Mouse (Mus musculus) embryonic fibroblast, embryonic 13.5 days (primary cell): ENCODE measurements around the gene Nfic. TPM values are rescaled to one million over a fixed set of nuclear protein-coding genes. Genes with fewer than 3 reads are reported as not detected.
"Not testable (repeated sequence)": the region's sequence is repeated elsewhere in the genome, so short reads cannot be mapped to it uniquely, and the experiment has no call there.

ENCODE experiments used
- H3K27ac ChIP-seq: 2 replicates; pipeline ENCODE4 v1.5.1; 2012; ENCODE audit warnings: low read length, control low read depth, inconsistent platforms; ENCODE audit not compliant: insufficient read depth
- H3K4me1 ChIP-seq: 2 replicates; pipeline ENCODE4 v1.6.1; 2011; ENCODE audit warnings: low read length; ENCODE audit not compliant: control insufficient read depth, insufficient read depth
- H3K4me3 ChIP-seq: 2 replicates; pipeline ENCODE4 v1.5.1; 2011; ENCODE audit warnings: mild to moderate bottlenecking, control low read depth, low read length; ENCODE audit not compliant: insufficient read depth
- CTCF ChIP-seq: IDR thresholded peaks from 2 replicates; pipeline ENCODE4 v1.5.1; 2011; ENCODE audit warnings: mild to moderate bottlenecking, control low read depth, low read length, moderate library complexity, borderline replicate concordance; ENCODE audit not compliant: insufficient read depth
- POLR2A ChIP-seq: IDR thresholded peaks from 2 replicates; pipeline ENCODE4 v1.6.1; 2011; ENCODE audit warnings: low read depth, mild to moderate bottlenecking, control low read depth, low read length, moderate library complexity
- polyA plus RNA-seq: library from polyadenylated mRNA; stranded (reverse); fragments of >200 nt; gene quantifications from 2 replicates; pipeline ENCODE4 v1.2.4, GENCODE M21; 2011; ENCODE audit warnings: low read depth; ENCODE audit not compliant: missing spikeins, insufficient read length

The Nfic gene
- polyA plus RNA-seq, 1 experiment, result 84.8 TPM

- TF ChIP-seq POLR2A (no peak), CTCF (peak; percentile 96)
- Histone ChIP-seq H3K27ac (no peak overlapping the region), H3K4me1 (no peaks in the 10 kb centered on the region), H3K4me3 (no peak overlapping the region)
Measured at GRCm38 (mm10) chr10:81450140-81450539, 5.3 kb downstream of the Nfic start.

- not testable (repeated sequence) for H3K27ac ChIP-seq, H3K4me1 ChIP-seq, H3K4me3 ChIP-seq
Measured at GRCm38 (mm10) chr10:81445516-81445915, 9.9 kb downstream of the Nfic start.

DNA sequence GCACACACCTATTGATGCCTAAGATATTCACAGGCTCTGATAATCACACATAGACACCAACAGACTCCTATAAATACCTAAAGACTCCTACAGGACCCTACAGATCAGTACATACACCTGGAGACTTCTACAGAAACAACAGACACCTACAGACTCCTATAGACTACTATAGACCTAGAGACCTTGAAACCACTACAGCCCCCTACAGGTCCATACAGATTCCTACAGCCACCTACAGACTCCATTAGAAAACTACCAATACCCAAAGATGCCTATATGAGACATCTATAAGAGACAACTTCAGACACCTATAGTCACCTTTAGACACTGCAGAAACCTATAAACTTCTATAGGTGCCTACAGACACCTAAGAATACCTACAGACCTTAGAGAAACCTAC lies 14.4 kb downstream of the Nfic start:
- Histone ChIP-seq H3K4me3 (no peak overlapping the region), H3K4me1 (no peaks in the 10 kb centered on the region), H3K27ac (no peak overlapping the region)
- TF ChIP-seq POLR2A, result no peak
- TF ChIP-seq CTCF, result no peak

- H3K4me3 ChIP-seq, result no peak overlapping the region
- no peak overlapping the region for H3K27ac ChIP-seq
- TF ChIP-seq POLR2A, result no peak
- TF ChIP-seq CTCF, result no peak
- H3K4me1 ChIP-seq, result no peaks in the 10 kb centered on the region
Measured at GRCm38 (mm10) chr10:81435436-81435835, 20.0 kb downstream of the Nfic start.

DNA sequence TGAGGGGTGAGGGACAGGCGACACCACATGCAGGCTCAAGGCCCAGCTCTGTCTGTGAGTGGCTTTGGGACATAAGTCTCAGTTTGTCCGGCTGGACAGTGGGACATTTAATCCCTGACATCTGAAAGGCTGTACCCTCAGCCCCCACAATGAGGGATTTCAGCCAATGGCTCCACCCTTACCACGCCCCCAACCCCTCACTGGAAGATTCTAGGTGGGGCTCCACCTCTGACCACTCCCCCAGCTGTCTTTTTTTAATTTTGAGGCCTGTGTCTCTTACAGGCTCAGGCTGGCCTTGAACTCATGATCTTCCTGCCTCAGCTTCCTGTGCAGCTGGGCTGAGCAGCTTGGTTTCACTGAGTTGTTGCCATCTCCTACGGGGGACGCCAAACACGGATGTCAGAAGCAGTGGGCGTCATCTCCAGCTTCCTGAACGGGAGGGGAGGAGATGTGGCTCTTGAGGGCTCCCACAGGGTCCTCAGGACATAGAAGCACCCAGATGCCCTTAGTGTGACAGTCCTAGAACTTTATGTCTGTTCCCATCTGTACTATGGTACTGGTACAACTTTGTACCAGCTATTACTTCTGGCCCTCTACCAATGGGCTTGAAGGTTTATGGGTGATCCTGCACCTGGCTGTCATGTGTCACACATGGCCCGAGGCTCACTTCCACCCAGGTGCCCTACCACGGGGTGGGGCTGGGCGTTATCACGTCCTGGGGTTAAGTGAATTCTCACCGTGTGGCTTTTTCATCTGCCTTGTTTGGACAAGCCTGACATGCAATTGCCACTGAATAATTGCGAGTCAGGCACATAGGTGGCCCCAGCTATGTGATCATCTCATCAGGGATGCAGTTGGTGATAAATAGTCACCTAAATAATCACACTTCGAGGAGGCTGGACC lies 20.8 kb downstream of the Nfic start:
- Histone ChIP-seq H3K4me1 (no peaks in the 10 kb centered on the region), H3K4me3 (no peak overlapping the region), H3K27ac (no peak overlapping the region)
- TF ChIP-seq CTCF (no peak), POLR2A (no peak)

GRCm38 (mm10) chr10:81433541-81434289 lies 21.7 kb downstream of the Nfic start:
- no peaks in the 10 kb centered on the region for H3K4me1 ChIP-seq
- TF ChIP-seq POLR2A, result no peak
- no peak for TF ChIP-seq CTCF
- no peak overlapping the region for H3K4me3 ChIP-seq
- H3K27ac ChIP-seq, result no peak overlapping the region

DNA sequence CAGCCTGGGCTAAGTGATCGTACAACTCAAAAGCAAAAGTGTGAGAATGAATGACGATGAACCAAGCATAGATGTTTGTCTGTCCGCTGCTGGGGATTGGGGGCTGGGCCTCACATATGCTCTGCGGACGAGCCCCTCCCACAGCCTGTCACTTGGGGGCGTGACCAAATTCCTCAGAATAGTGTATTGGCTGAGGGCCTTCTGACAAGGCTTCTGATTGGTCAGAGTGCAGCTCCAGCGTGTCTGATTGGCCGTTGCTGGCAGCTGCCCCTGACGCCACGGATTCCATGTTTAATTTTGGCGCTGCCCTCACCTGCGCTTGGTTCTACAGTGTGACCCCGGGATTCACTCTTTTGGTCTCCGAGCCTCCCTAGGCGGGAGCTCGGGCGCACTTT lies 22.6 kb downstream of the Nfic start:
- Histone ChIP-seq H3K27ac (no peak overlapping the region), H3K4me3 (no peak overlapping the region), H3K4me1 (no peaks in the 10 kb centered on the region)

GRCm38 (mm10) chr10:81432169-81432867 lies 23.1 kb downstream of the Nfic start:
- TF ChIP-seq CTCF (no peak), POLR2A (no peak)
- no peak overlapping the region for H3K27ac ChIP-seq
- peaks cover under 1% of the 10 kb centered on the region; the same call in 1 of the 2 replicates for H3K4me1 ChIP-seq
- H3K4me3 ChIP-seq, result no peak overlapping the region

More for the DNA sequence above, 22.6 kb downstream of the Nfic start:
- no peak for TF ChIP-seq POLR2A
- TF ChIP-seq CTCF, result no peak

DNA sequence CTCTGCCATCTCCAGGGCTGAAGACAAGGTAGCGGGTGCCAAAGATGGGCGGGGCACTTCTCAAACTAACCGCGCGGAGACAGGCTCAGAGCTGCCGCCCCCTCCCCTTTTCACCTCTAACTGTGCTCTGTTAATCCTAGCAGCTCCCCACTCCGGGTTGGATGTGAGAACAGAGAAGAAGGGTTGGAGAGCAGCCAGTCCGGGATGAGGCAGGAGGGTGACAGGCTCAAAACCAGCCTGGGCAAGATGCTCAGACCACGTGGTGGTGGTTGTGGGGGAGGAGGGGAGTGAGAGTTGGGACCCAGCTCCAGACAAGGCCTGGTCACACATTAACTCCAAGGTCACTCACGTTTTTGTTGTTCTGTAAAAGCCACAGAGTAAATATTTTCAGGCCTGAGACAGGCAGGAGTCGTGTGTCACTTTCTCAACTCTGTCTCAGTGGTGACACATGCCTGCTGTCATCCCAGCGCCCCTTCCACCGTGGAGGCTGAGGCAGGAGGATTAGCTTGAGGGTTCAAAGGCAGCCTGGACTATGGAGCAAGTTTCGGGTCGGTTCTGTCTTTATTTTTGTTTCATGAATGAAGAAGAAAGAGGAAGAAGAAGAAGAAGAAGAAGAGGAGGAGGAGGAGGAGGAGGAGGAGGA lies 23.8 kb downstream of the Nfic start:
- Histone ChIP-seq H3K27ac (no peak overlapping the region), H3K4me1 (peaks cover 2% of the 10 kb centered on the region; the same call in 1 of the 2 replicates), H3K4me3 (no peak overlapping the region)
- TF ChIP-seq CTCF (no peak), POLR2A (no peak)
